Mouse (Mus musculus) cerebellum, adult 2 months (tissue): ENCODE measurements at regions not wholly inside any gene's neighbourhood (a gene's known extent, or its start where the extent isn't known, plus 50 kb on each side); places are given as distances from the start of the nearest gene placed in this dataset.

Source experiments
- DNase-seq, 2 experiments: peaks; one replicate each; pipeline ENCODE4 v3.0.0; 2021
- H3K27ac ChIP-seq: fragments of 200-500 bp; 2 replicates; pipeline ENCODE4 v1.5.1; 2012; ENCODE audit warnings: low read length, control low read depth, inconsistent platforms; ENCODE audit not compliant: insufficient read depth
- H3K27me3 ChIP-seq: fragments of 200-500 bp; 2 replicates; pipeline ENCODE4 v1.6.1; 2012; ENCODE audit warnings: inconsistent platforms, mild to moderate bottlenecking, low read length, moderate library complexity; ENCODE audit not compliant: control insufficient read depth, insufficient read depth
- H3K4me1 ChIP-seq: fragments of 200-500 bp; 2 replicates; pipeline ENCODE4 v1.6.1; 2011; ENCODE audit warnings: low read length; ENCODE audit not compliant: control insufficient read depth, insufficient read depth
- H3K4me3 ChIP-seq: fragments of 200-500 bp; replicated peaks from 2 replicates; pipeline ENCODE3; 2011; ENCODE audit warnings: mild to moderate bottlenecking, low read depth, low read length, control low read depth; ENCODE audit not compliant: insufficient read depth
- CTCF ChIP-seq: fragments of 200-500 bp; IDR thresholded peaks from 2 replicates; pipeline ENCODE4 v1.5.1; 2011; ENCODE audit warnings: low read depth, mild to moderate bottlenecking, control low read depth, low read length, moderate library complexity, borderline replicate concordance; ENCODE audit not compliant: insufficient read depth
- POLR2A ChIP-seq: fragments of 200-500 bp; IDR thresholded peaks from 2 replicates; pipeline ENCODE4 v1.6.1; 2011; ENCODE audit warnings: low read length, control low read depth, borderline replicate concordance; ENCODE audit not compliant: insufficient read depth
- WGBS: fragments of 180-500 bp; shearing (Covaris S2); methylation state at CpG from one replicate; pipeline ENCODE4 v1.1.7; 2018; 5-methylcytosine and 5-hydroxymethylcytosine counted together

GRCm38 (mm10) chr3:62985033-62985432, 256.3 kb upstream of the Mme start:
- no peak for TF ChIP-seq POLR2A
- TF ChIP-seq CTCF, result no peak
- no peaks in the 10 kb centered on the region for H3K27me3 ChIP-seq

GRCm38 (mm10) chr3:62976906-62977305, 264.4 kb upstream of the Mme start:
- Histone ChIP-seq H3K4me1 (no peaks in the 10 kb centered on the region), H3K27ac (no peak overlapping the region), H3K27me3 (no peaks in the 10 kb centered on the region), H3K4me3 (no peak overlapping the region)
- no peak for DNase-seq
- TF ChIP-seq POLR2A, result no peak
- TF ChIP-seq CTCF, result no peak
- WGBS, result 73% methylated on average over 1 of the region's 1 CpGs

More at GRCm38 (mm10) chr3:62985033-62985432, 256.3 kb upstream of the Mme start:
- 40% methylated on average over 4 of the region's 4 CpGs for WGBS
- Histone ChIP-seq H3K4me3 (no peak overlapping the region), H3K27ac (no peak overlapping the region), H3K4me1 (no peaks in the 10 kb centered on the region)
- no peak for DNase-seq

- no peak overlapping the region for H3K27ac ChIP-seq
- DNase-seq, result no peak
- TF ChIP-seq CTCF, result no peak
- no peak for TF ChIP-seq POLR2A
- no peaks in the 10 kb centered on the region for H3K4me1 ChIP-seq
- 40% methylated on average over 1 of the region's 1 CpGs for WGBS
- no peak overlapping the region for H3K4me3 ChIP-seq
- H3K27me3 ChIP-seq, result no peaks in the 10 kb centered on the region
Measured at GRCm38 (mm10) chr3:62963244-62963643, 278.1 kb upstream of the Mme start.

GRCm38 (mm10) chr3:62962608-62963007, 278.7 kb upstream of the Mme start:
- TF ChIP-seq CTCF (no peak), POLR2A (no peak)
- no peak overlapping the region for H3K4me3 ChIP-seq
- H3K4me1 ChIP-seq, result no peaks in the 10 kb centered on the region
- H3K27me3 ChIP-seq, result no peaks in the 10 kb centered on the region
- DNase-seq, result no peak
- WGBS, result 53% methylated on average over 4 of the region's 4 CpGs
- H3K27ac ChIP-seq, result no peak overlapping the region

- Histone ChIP-seq H3K27ac (no peak overlapping the region), H3K27me3 (no peaks in the 10 kb centered on the region; the same call in 1 of the 2 replicates), H3K4me3 (no peak overlapping the region), H3K4me1 (no peaks in the 10 kb centered on the region)
- no peak for TF ChIP-seq POLR2A
- no peak for TF ChIP-seq CTCF
- no peak for DNase-seq
Measured at GRCm38 (mm10) chr3:62945356-62945755, 296.0 kb upstream of the Mme start.

- H3K4me1 ChIP-seq, result no peaks in the 10 kb centered on the region
- no peak overlapping the region for H3K4me3 ChIP-seq
- H3K27me3 ChIP-seq, result no peaks in the 10 kb centered on the region; the same call in 1 of the 2 replicates
- no peak for DNase-seq
- 79% methylated on average over 1 of the region's 1 CpGs for WGBS
- TF ChIP-seq CTCF (no peak), POLR2A (no peak)
- no peak overlapping the region for H3K27ac ChIP-seq
Measured at GRCm38 (mm10) chr3:62938601-62939000, 302.7 kb upstream of the Mme start.

- Histone ChIP-seq H3K4me1 (no peaks in the 10 kb centered on the region), H3K27me3 (no peaks in the 10 kb centered on the region), H3K27ac (no peak overlapping the region), H3K4me3 (no peak overlapping the region)
- 11% methylated on average over 1 of the region's 1 CpGs for WGBS
- no peak for DNase-seq
- TF ChIP-seq POLR2A, result no peak
- TF ChIP-seq CTCF, result no peak
Measured at GRCm38 (mm10) chr3:62924441-62924840, 316.9 kb upstream of the Mme start.

- Histone ChIP-seq H3K27ac (no peak overlapping the region), H3K4me3 (no peak overlapping the region), H3K27me3 (no peaks in the 10 kb centered on the region), H3K4me1 (no peaks in the 10 kb centered on the region)
- no peak for TF ChIP-seq POLR2A
- TF ChIP-seq CTCF, result no peak
- no peak for DNase-seq
- WGBS, result 7% methylated on average over 1 of the region's 1 CpGs
Measured at GRCm38 (mm10) chr3:62916899-62917298, 312.0 kb upstream of the Gpr149 start.
